ENCODE assay signal across 18 mouse cellular contexts in genomic region chr14:75233070-75233469, GRCm38 (mm10). TPM values are rescaled to one million over a fixed set of nuclear protein-coding genes. Genes with fewer than 3 reads are reported as not detected.
"Had no signal": no experiment of that assay in that cellular context is flagged by ENCODE, and none has a peak within 500 bp of the region (broad histone marks: within the 10 kb centered on the region; RNA-seq: fewer than 3 reads in every experiment).

No protein-coding gene starts in this region.

- H3K27ac ChIP-seq: limb, embryonic 12.5 days; limb, embryonic 15.5 days had no signal

- H3K9ac ChIP-seq: limb, embryonic 12.5 days; limb, embryonic 15.5 days; lung, embryonic 14.5 days had no signal

- H3K4me3 ChIP-seq: limb, embryonic 12.5 days; limb, embryonic 15.5 days had no signal

- DNase-seq: kidney, adult 11 months; kidney, adult 8-10 months; kidney, postnatal 14 days; kidney, postnatal 4 days; left cerebral cortex, postnatal 4 days; lung, embryonic 14.5 days; midbrain, embryonic 14.5 days; thymus, adult 18-20 months; thymus, postnatal 36 days had no signal

- H3K27me3 ChIP-seq: limb, embryonic 12.5 days; limb, embryonic 15.5 days had no signal

- H3K36me3 ChIP-seq: limb, embryonic 12.5 days; limb, embryonic 15.5 days had no signal

- H3K4me2 ChIP-seq: limb, embryonic 12.5 days; limb, embryonic 15.5 days; lung, embryonic 14.5 days; midbrain, embryonic 11.5 days had no signal

- H3K9me3 ChIP-seq: limb, embryonic 12.5 days; limb, embryonic 15.5 days had no signal

- H3K4me1 ChIP-seq: limb, embryonic 12.5 days; limb, embryonic 15.5 days had no signal

- ATAC-seq: lung, postnatal 0 days had no signal

RNA-seq across cellular contexts. Expression of gene Cpb2, which starts 9.0 kb away (rescaled TPM):
- polyA plus RNA-seq: inflammation-experienced regulatory T-cells, adult 6 months; limb, embryonic 12.5 days; lung, embryonic 14.5 days; lung, postnatal 0 days; midbrain, embryonic 11.5 days; midbrain, embryonic 14.5 days; midbrain, postnatal 0 days; small intestine, adult 2 months; spleen, adult 2 months; testis, adult 2 months had no signal
